Mouse (Mus musculus) A20 (cell line): ENCODE results near the gene Ptpn14.

ENCODE experiments used
- DNase-seq: peaks from one replicate; pipeline ENCODE4 v3.0.0-alpha.2; 2011; ENCODE audit warnings: low read depth, low spot score

Gene Ptpn14

GRCm38 (mm10) chr1:189897861-189898260, 169.8 kb downstream of the Ptpn14 start:
- no peak for DNase-seq

- no peak for DNase-seq
These were observed 170.6 kb downstream of the Ptpn14 start for GRCm38 (mm10) chr1:189898708-189899107.

DNA sequence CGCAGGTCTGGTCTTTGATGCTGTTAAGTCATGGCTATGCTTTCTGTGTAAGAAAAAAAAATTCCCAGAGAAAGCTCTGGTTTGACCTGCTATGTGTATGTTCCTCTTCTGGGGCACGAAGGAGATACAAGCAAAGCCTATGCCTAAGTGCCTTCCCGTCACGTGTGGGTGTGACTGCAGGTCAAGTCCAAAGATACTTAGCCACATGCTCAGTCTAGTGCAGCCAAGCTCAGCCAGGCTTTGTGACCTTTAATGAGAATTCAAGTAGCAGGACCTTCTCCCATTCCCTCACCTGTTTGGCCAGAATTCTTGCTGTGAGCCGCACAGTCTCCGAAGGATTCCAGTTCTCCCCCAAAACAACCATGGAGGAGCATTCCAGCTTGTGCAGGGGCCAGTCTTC, 171.5 kb downstream of the Ptpn14 start:
- DNase-seq, result no peak

DNA sequence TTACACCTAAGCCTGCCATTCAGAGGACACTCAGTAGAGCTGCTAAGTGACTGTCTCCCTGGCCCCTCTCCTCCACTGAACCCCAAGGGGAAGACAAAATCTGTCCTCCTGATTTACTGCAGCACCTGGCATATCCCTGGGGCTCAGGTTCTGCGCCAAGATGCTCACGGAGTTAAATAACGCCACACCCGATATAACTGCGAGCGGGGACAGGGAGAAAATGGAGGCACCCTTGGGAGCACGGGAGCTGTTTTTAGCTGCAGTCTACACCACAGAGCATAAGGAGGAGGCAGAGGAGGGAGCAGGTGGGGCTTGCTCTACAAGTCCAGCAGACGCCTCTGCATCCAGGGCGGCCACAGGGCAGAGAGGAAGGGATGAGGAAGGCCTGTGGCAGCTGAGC, 174.3 kb downstream of the Ptpn14 start:
- no peak for DNase-seq

- DNase-seq, result no peak
These were observed 175.1 kb downstream of the Ptpn14 start for GRCm38 (mm10) chr1:189903169-189903568.

DNA sequence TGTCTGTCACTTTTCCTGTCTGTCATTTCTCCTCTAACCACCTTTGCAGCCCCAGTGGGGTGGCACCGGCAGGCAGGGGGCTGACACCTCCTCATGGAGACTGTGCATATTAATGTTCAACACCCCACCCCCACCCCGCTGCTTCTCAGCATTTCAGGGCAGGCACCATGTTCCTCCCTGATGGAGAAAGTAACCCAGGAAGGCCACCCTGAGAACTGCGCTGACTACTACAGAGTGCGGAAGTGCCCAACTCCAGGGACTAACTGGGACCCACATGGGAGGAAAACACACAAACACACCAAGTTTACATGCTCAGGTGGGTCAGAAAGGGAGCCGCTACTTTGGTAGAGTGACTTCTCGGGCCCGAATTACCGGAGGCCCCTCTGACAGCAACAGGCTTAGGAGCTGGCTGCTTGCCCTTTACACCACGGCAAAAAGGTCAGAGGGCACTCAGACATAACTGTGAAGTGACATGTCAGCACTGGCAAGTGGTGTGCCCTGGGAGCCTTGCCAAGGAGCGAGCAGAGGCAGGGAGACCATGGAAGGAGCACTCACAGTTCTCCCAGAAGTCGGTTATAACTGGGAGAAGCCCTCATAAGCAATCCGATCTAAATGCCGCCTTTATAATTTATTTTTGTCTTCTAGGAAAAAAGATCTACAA, 182.7 kb downstream of the Ptpn14 start:
- DNase-seq, result no peak

DNA sequence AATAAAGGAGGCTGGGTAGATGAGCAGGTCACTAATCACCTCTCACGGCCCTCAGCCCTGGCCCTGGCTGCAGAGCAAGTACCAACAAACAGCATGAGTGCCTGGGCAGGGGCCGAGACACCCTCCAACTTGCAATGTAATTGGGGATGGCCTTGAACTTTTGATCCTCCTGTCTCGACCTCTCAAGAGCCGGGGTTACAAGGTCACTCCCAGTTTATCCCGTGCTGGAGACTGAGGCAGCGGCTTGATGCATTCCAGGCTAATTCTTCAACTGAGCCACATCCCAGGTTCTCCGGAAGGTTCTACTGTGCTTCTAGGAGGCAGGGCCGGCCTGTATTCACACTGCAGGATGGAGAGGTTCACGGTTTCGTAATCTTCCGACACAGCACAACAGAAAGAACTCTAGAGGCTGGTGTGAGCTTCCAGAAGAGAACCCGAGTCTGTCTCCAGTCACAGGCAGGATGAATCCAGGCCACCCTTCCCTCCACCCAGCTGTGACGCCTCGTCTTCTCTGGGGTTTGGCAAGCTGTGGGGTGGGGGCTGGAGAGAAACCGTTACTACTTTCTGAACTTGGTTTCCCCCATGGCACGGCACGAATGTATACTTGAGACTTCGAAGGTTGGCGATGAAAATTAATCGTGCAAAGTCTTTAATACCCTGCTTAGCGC, 185.2 kb downstream of the Ptpn14 start:
- DNase-seq, result no peak

DNA sequence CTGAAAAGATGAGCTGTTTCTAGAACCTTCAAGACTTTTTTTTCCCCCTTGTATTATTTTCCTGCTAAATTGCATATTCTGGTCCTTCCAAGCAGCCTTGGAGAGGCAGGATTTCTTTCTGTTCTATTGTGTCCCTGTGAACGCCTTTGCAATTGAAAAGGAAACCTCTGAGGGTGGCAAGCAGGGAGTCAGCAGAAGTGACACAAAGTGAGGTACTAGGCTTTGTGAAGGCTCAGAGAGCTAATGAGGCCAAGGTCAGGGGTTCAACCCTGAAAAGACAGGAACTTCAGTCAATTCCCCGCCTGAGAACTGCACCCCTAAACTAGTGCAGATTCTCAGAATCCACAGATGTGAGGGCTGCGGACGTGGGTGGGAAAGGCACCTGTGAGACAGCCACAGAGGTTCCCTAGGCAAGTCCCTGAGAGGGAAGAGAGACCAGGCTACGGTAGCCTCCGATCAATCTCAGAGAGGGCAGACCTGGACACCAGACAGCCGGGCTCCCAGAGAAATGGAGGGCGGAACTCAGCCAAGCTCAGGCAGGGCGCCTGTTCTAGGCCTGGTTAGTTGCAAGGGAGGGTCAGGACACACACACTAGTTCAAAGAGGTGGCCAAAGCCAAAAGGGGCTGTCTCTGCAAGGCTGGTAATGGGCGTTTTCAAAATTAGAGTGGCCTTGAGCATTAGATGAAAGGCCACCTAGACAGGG, 188.5 kb downstream of the Ptpn14 start:
- no peak for DNase-seq

GRCm38 (mm10) chr1:189917126-189917500, 189.0 kb downstream of the Ptpn14 start:
- peak; percentile 54 for DNase-seq

DNA sequence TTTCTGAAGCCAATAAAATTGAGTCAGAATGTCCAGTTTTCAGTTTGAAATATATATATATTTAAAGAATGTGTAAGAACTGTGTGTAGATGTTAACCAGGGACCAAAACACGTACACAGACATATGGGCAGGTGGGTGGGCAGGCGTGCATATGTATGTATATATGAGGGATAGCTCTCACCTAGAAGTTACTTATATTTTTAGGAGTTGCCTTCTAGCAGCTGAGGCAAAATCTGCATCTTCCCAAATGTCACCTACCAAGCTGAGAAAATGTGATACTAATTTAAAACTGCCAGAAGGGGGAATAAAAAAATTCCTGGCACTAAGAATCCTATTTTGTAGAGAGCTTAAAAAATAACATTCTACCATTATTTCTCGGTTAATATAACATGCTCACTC, 191.7 kb downstream of the Ptpn14 start:
- no peak for DNase-seq

- peak; percentile 57 for DNase-seq
These were observed 192.9 kb downstream of the Ptpn14 start for GRCm38 (mm10) chr1:189920701-189921567.

GRCm38 (mm10) chr1:189921568-189921817, 193.4 kb downstream of the Ptpn14 start:
- no peak for DNase-seq

- peak; percentile 89 for DNase-seq
These were observed 193.9 kb downstream of the Ptpn14 start, which contains the start of gene Smyd2 for GRCm38 (mm10) chr1:189921818-189922592. TSS of gene Smyd2 (minus strand) at chr1:189922363.

- no peak for DNase-seq
These were observed 194.7 kb downstream of the Ptpn14 start for GRCm38 (mm10) chr1:189922721-189923120.

GRCm38 (mm10) chr1:189923157-189923556, 195.1 kb downstream of the Ptpn14 start:
- DNase-seq, result no peak

GRCm38 (mm10) chr1:189923871-189924568, 196.0 kb downstream of the Ptpn14 start:
- DNase-seq, result no peak

- DNase-seq, result no peak
These were observed 198.2 kb downstream of the Ptpn14 start for GRCm38 (mm10) chr1:189926279-189926678.
